Mouse (Mus musculus): ENCODE measurements around the gene Cd164l2.

GRCm38 (mm10) chr4:133195014-133195413, 16.9 kb upstream of the Cd164l2 start:
- TF ChIP-seq CTCF (IDR thresholded peaks at IDR 0.05; ENCODE audit: control insufficient read depth, insufficient read depth, low read length) (no peak), POLR2A (IDR thresholded peaks at IDR 0.05; ENCODE audit: borderline replicate concordance, control insufficient read depth, low read depth, low read length) (no peak)

Data from bone marrow, adult 2 months (tissue).